In genomic region chr6:31369875-31370274, GRCm38 (mm10) we compare ENCODE assay signal across 8 mouse cellular contexts. TPM values are rescaled to one million over a fixed set of nuclear protein-coding genes. Genes with fewer than 3 reads are reported as not detected.
DNase-seq lines count a peak whose midpoint lies in the region.

No protein-coding gene starts in this region.

- intact Hi-C loops in left cerebral cortex, postnatal 25 days (cut with DNase I) = no loop called here

- DNase-seq in layer of hippocampus, postnatal 10 days (ENCODE audit: low spot score in 2 of 2) = peak; percentile 47 to 49
- DNase-seq in layer of hippocampus, adult 9-11 months = no peak
- peak; percentile 19 for DNase-seq in MEL-GATA-1-ER (ENCODE audit: extremely low read depth, low read depth)
- peak; percentile 63 for DNase-seq in brain, adult 2 months (ENCODE audit: low read depth, low spot score)
- peak; percentile 68 for DNase-seq in heart, postnatal 4 days
- no peak for DNase-seq in frontal cortex, postnatal 14 days (ENCODE audit: low spot score in 2 of 2)
- no peak for DNase-seq in left cerebral cortex, postnatal 25 days (ENCODE audit: low spot score in 2 of 2)
- DNase-seq in spleen, postnatal 36 days (ENCODE audit: low spot score in 2 of 2) = no peak

RNA-seq across cellular contexts. Expression of gene Mkln1, which starts 28.7 kb away (rescaled TPM):
- total RNA-seq in layer of hippocampus, postnatal 10 days (2021) = 100 to 1,000 TPM; 119 to 127 TPM
- total RNA-seq in heart, postnatal 4 days (2021) = 100 to 1,000 TPM; 201 to 216 TPM
- total RNA-seq in left cerebral cortex, postnatal 25 days (2021) = 100 to 1,000 TPM; 143 to 152 TPM

Comparison
In these comparisons a context has a peak if more than half of its experiments do, and no peak if none do; other contexts are left out.
1. DNase-seq: peak in layer of hippocampus, postnatal 10 days (2 of 2), MEL-GATA-1-ER (single experiment), brain, adult 2 months (single experiment) and heart, postnatal 4 days (single experiment); none in layer of hippocampus, adult 9-11 months (single experiment), frontal cortex, postnatal 14 days (0 of 2), left cerebral cortex, postnatal 25 days (0 of 2) and spleen, postnatal 36 days (0 of 2).